Mouse (Mus musculus) limb, embryonic 14.5 days (tissue): Measurements from ENCODE around the gene 0610010F05Rik. TPM values are rescaled to one million over a fixed set of nuclear protein-coding genes. Genes with fewer than 3 reads are reported as not detected.

Experiments used
- ATAC-seq: fragments of 200-750 bp; cut with Nextera tagmentation; 2 replicates; pipeline ENCODE4 v1.8.0; 2017; ENCODE audit warnings: low read depth, moderate number of reproducible peaks, moderate TSS enrichment; ENCODE audit not compliant: low FRiP score
- DNase-seq: peaks from one replicate; pipeline ENCODE4 v3.0.0-alpha.2; 2015; ENCODE audit warnings: low spot score
- H3K27ac ChIP-seq: fragments of 300-500 bp; sonication (generic); replicated peaks from 2 replicates; pipeline ENCODE4 v1.5.1; 2014; ENCODE audit warnings: low read depth, mild to moderate bottlenecking, low read length, moderate library complexity, mixed read lengths
- H3K27me3 ChIP-seq: fragments of 300-500 bp; sonication (generic); 2 replicates; pipeline ENCODE4 v1.6.1; 2014; ENCODE audit warnings: low read length, mixed read lengths; ENCODE audit not compliant: control insufficient read depth, insufficient read depth
- H3K36me3 ChIP-seq: fragments of 300-500 bp; sonication (generic); 2 replicates; pipeline ENCODE4 v1.6.1; 2014; ENCODE audit warnings: mild to moderate bottlenecking, low read length, moderate library complexity, mixed read lengths; ENCODE audit not compliant: control insufficient read depth, insufficient read depth
- H3K4me1 ChIP-seq: fragments of 300-500 bp; sonication (generic); 2 replicates; pipeline ENCODE4 v1.6.1; 2014; ENCODE audit warnings: antibody characterized with exemption, low read length, mixed read lengths; ENCODE audit not compliant: control insufficient read depth, insufficient read depth
- H3K4me2 ChIP-seq: fragments of 300-500 bp; sonication (generic); replicated peaks from 2 replicates; pipeline ENCODE4 v1.6.1; 2014; ENCODE audit warnings: low read depth, mild to moderate bottlenecking, low read length, moderate library complexity; ENCODE audit not compliant: severe bottlenecking
- H3K4me3 ChIP-seq: fragments of 300-500 bp; sonication (generic); replicated peaks from 2 replicates; pipeline ENCODE4 v1.5.1; 2014; ENCODE audit warnings: low read length
- H3K9ac ChIP-seq: fragments of 300-500 bp; sonication (generic); 2 replicates; pipeline ENCODE4 v1.6.1; 2014; ENCODE audit warnings: mild to moderate bottlenecking, low read depth, low read length, moderate library complexity; ENCODE audit not compliant: severe bottlenecking
- H3K9me3 ChIP-seq: fragments of 300-500 bp; sonication (generic); 2 replicates; pipeline ENCODE4 v1.6.1; 2016; ENCODE audit warnings: low read length; ENCODE audit not compliant: control insufficient read depth
- POLR2A ChIP-seq: fragments of 200-500 bp; IDR thresholded peaks from 2 replicates; pipeline ENCODE4 v1.8.0; 2012; ENCODE audit warnings: inconsistent platforms, mild to moderate bottlenecking, moderate library complexity, borderline replicate concordance; ENCODE audit not compliant: insufficient read depth, insufficient read length; ENCODE audit errors: extremely low read depth
- WGBS: fragments of 180-500 bp; shearing (Covaris S2); extraction: QIAGEN DNeasy Blood & Tissue Kit; methylation state at CpG from one replicate; pipeline ENCODE4 v1.1.7; 2014; 5-methylcytosine and 5-hydroxymethylcytosine counted together
- polyA plus RNA-seq, 2 experiments: library from polyadenylated mRNA; depleted of rRNA in 1 of 2; stranded (reverse) in 1 of 2; unstranded in 1 of 2; fragments of >200 nt; fragmentation: Nextera tagmentation in 1 of 2; extraction: Ambion mirVana in 1 of 2; gene quantifications; 2 replicates each; pipeline versions ENCODE4 v1.2.1 to v1.2.3; 2012 to 2014

Gene 0610010F05Rik
- polyA plus RNA-seq, 2 experiments = 10.6 to 22.1 TPM

GRCm38 (mm10) chr11:23515315-23515714 lies 118.1 kb downstream of the 0610010F05Rik start:
- H3K9me3 ChIP-seq = no peaks in the 10 kb centered on the region
- no peak overlapping the region for H3K4me2 ChIP-seq
- TF ChIP-seq POLR2A = no peak
- H3K4me3 ChIP-seq = no peak overlapping the region
- no peak for ATAC-seq
- no peaks in the 10 kb centered on the region for H3K27me3 ChIP-seq
- H3K27ac ChIP-seq = no peak overlapping the region
- H3K9ac ChIP-seq = no peak overlapping the region
- no peaks in the 10 kb centered on the region for H3K4me1 ChIP-seq
- no peaks in the 10 kb centered on the region for H3K36me3 ChIP-seq
- no peak for DNase-seq
- 79% methylated on average over 2 of the region's 2 CpGs for WGBS

Other genes with a start within 250 kb of the 0610010F05Rik start
- 52.1 and 73.2 TPM in 2 replicates for gene Ahsa2, start 135.6 kb downstream of the 0610010F05Rik start, polyA plus RNA-seq (2012; rRNA removed)
- gene Ahsa2, start 135.6 kb downstream of the 0610010F05Rik start, polyA plus RNA-seq (2014; fragmentation: Nextera tagmentation; extraction: Ambion mirVana) = 77.9 and 83.8 TPM in 2 replicates
- 0.41 and 0.60 TPM in 2 replicates for gene 1700093K21Rik, start 112.5 kb downstream of the 0610010F05Rik start, polyA plus RNA-seq (2012; rRNA removed)
- gene 1700093K21Rik, start 112.5 kb downstream of the 0610010F05Rik start, polyA plus RNA-seq (2014; fragmentation: Nextera tagmentation; extraction: Ambion mirVana) = 0.26 TPM in 1 of 2 replicates, not detected in the other
- gene Pus10, start 32.0 kb upstream of the 0610010F05Rik start, polyA plus RNA-seq (2012; rRNA removed) = 12.2 and 14.4 TPM in 2 replicates
- gene Pus10, start 32.0 kb upstream of the 0610010F05Rik start, polyA plus RNA-seq (2014; fragmentation: Nextera tagmentation; extraction: Ambion mirVana) = 23.5 and 23.8 TPM in 2 replicates
- 13.0 and 15.2 TPM in 2 replicates for gene Pex13, start 32.3 kb upstream of the 0610010F05Rik start, polyA plus RNA-seq (2012; rRNA removed)
- 36.3 and 44.4 TPM in 2 replicates for gene Pex13, start 32.3 kb upstream of the 0610010F05Rik start, polyA plus RNA-seq (2014; fragmentation: Nextera tagmentation; extraction: Ambion mirVana)
- gene Rel, start 137.3 kb upstream of the 0610010F05Rik start, polyA plus RNA-seq (2012; rRNA removed) = 2.1 and 2.5 TPM in 2 replicates
- 1.7 and 1.8 TPM in 2 replicates for gene Rel, start 137.3 kb upstream of the 0610010F05Rik start, polyA plus RNA-seq (2014; fragmentation: Nextera tagmentation; extraction: Ambion mirVana)